Mouse (Mus musculus) limb, embryonic 14.5 days (tissue): ENCODE measurements around the gene Ndufs4. TPM values are rescaled to one million over a fixed set of nuclear protein-coding genes. Genes with fewer than 3 reads are reported as not detected.

Experiments
- ATAC-seq: fragments of 200-750 bp; cut with Nextera tagmentation; 2 replicates; pipeline ENCODE4 v1.8.0; 2017; ENCODE audit warnings: low read depth, moderate number of reproducible peaks, moderate TSS enrichment; ENCODE audit not compliant: low FRiP score
- DNase-seq: peaks from one replicate; pipeline ENCODE4 v3.0.0-alpha.2; 2015; ENCODE audit warnings: low spot score
- H3K27ac ChIP-seq: fragments of 300-500 bp; sonication (generic); replicated peaks from 2 replicates; pipeline ENCODE4 v1.5.1; 2014; ENCODE audit warnings: low read depth, mild to moderate bottlenecking, low read length, moderate library complexity, mixed read lengths
- H3K27me3 ChIP-seq: fragments of 300-500 bp; sonication (generic); 2 replicates; pipeline ENCODE4 v1.6.1; 2014; ENCODE audit warnings: low read length, mixed read lengths; ENCODE audit not compliant: control insufficient read depth, insufficient read depth
- H3K36me3 ChIP-seq: fragments of 300-500 bp; sonication (generic); 2 replicates; pipeline ENCODE4 v1.6.1; 2014; ENCODE audit warnings: mild to moderate bottlenecking, low read length, moderate library complexity, mixed read lengths; ENCODE audit not compliant: control insufficient read depth, insufficient read depth
- H3K4me1 ChIP-seq: fragments of 300-500 bp; sonication (generic); 2 replicates; pipeline ENCODE4 v1.6.1; 2014; ENCODE audit warnings: antibody characterized with exemption, low read length, mixed read lengths; ENCODE audit not compliant: control insufficient read depth, insufficient read depth
- H3K4me2 ChIP-seq: fragments of 300-500 bp; sonication (generic); replicated peaks from 2 replicates; pipeline ENCODE4 v1.6.1; 2014; ENCODE audit warnings: low read depth, mild to moderate bottlenecking, low read length, moderate library complexity; ENCODE audit not compliant: severe bottlenecking
- H3K4me3 ChIP-seq: fragments of 300-500 bp; sonication (generic); replicated peaks from 2 replicates; pipeline ENCODE4 v1.5.1; 2014; ENCODE audit warnings: low read length
- H3K9ac ChIP-seq: fragments of 300-500 bp; sonication (generic); 2 replicates; pipeline ENCODE4 v1.6.1; 2014; ENCODE audit warnings: mild to moderate bottlenecking, low read depth, low read length, moderate library complexity; ENCODE audit not compliant: severe bottlenecking
- H3K9me3 ChIP-seq: fragments of 300-500 bp; sonication (generic); 2 replicates; pipeline ENCODE4 v1.6.1; 2016; ENCODE audit warnings: low read length; ENCODE audit not compliant: control insufficient read depth
- POLR2A ChIP-seq: fragments of 200-500 bp; IDR thresholded peaks from 2 replicates; pipeline ENCODE4 v1.8.0; 2012; ENCODE audit warnings: inconsistent platforms, mild to moderate bottlenecking, moderate library complexity, borderline replicate concordance; ENCODE audit not compliant: insufficient read depth, insufficient read length; ENCODE audit errors: extremely low read depth
- WGBS: fragments of 180-500 bp; shearing (Covaris S2); extraction: QIAGEN DNeasy Blood & Tissue Kit; methylation state at CpG from one replicate; pipeline ENCODE4 v1.1.7; 2014; 5-methylcytosine and 5-hydroxymethylcytosine counted together
- polyA plus RNA-seq, 2 experiments: library from polyadenylated mRNA; depleted of rRNA in 1 of 2; stranded (reverse) in 1 of 2; unstranded in 1 of 2; fragments of >200 nt; fragmentation: Nextera tagmentation in 1 of 2; extraction: Ambion mirVana in 1 of 2; gene quantifications; 2 replicates each; pipeline versions ENCODE4 v1.2.1 to v1.2.3; 2012 to 2014

The Ndufs4 gene
- polyA plus RNA-seq, 2 experiments, result 86.5 to 279 TPM

GRCm38 (mm10) chr13:114394784-114395183, 6.7 kb upstream of the Ndufs4 start:
- no peak overlapping the region for H3K27ac ChIP-seq
- no peaks in the 10 kb centered on the region for H3K4me1 ChIP-seq
- ATAC-seq (no peak), DNase-seq (no peak)
- H3K9me3 ChIP-seq, result no peaks in the 10 kb centered on the region
- H3K4me3 ChIP-seq, result no peak overlapping the region
- TF ChIP-seq POLR2A, result no peak
- H3K36me3 ChIP-seq, result no peaks in the 10 kb centered on the region
- H3K4me2 ChIP-seq, result no peak overlapping the region
- H3K27me3 ChIP-seq, result no peaks in the 10 kb centered on the region
- WGBS, result 85% methylated on average over 2 of the region's 2 CpGs
- no peak overlapping the region for H3K9ac ChIP-seq

DNA sequence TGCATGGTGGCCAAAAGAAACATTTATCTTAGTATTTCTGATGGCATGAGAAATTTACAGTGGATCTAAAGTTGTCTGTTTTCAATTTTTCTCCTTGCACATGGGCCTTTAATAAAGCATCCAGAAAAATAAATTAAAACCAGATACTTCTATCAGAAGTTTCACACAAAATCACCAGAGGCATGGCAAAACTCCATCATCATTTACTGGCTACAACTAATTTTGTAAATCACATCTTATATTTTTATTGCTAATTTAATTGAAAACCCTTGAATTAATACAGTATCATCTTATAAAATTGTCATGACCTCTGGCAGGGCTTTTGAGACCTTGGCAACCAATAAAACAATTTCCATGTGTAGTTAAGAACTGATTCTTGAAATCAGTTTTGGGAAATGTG, 4.4 kb upstream of the Ndufs4 start:
- DNase-seq (peak; percentile 48), ATAC-seq (no peak)
- Histone ChIP-seq H3K4me3 (no peak overlapping the region), H3K27me3 (no peaks in the 10 kb centered on the region), H3K9me3 (no peaks in the 10 kb centered on the region), H3K4me1 (no peaks in the 10 kb centered on the region), H3K9ac (no peak overlapping the region), H3K36me3 (no peaks in the 10 kb centered on the region), H3K4me2 (no peak overlapping the region), H3K27ac (no peak overlapping the region)
- no peak for TF ChIP-seq POLR2A

- Histone ChIP-seq H3K4me3 (peak overlapping the region; percentile 86), H3K4me2 (peak overlapping the region; percentile 65), H3K9ac (peak overlapping the region; percentile 87), H3K36me3 (no peaks in the 10 kb centered on the region), H3K27me3 (no peaks in the 10 kb centered on the region), H3K4me1 (peaks cover 6% of the 10 kb centered on the region), H3K9me3 (no peaks in the 10 kb centered on the region), H3K27ac (peak overlapping the region; percentile 86)
- ATAC-seq (peak; percentile 87), DNase-seq (peak; percentile 94)
- peak; percentile 63; the same call in 1 of the 2 replicates for TF ChIP-seq POLR2A
- WGBS, result under 1% methylated on average over 36 of the region's 37 CpGs
Observed at GRCm38 (mm10) chr13:114387521-114388171, 412 bp downstream of the Ndufs4 start.

- DNase-seq, result no peak
Observed at GRCm38 (mm10) chr13:114387074-114387487, 977 bp downstream of the Ndufs4 start.

GRCm38 (mm10) chr13:114376511-114376910, 11.5 kb downstream of the Ndufs4 start:
- ATAC-seq (no peak), DNase-seq (no peak)
- 94% methylated on average over 4 of the region's 4 CpGs for WGBS
- 0 out of 2 replicates have a peak, but pooled peaks cover 10% of the 10 kb centered on the region for H3K9me3 ChIP-seq
- peaks cover 10% of the 10 kb centered on the region for H3K36me3 ChIP-seq
- no peak overlapping the region for H3K4me2 ChIP-seq
- no peak overlapping the region for H3K4me3 ChIP-seq
- no peaks in the 10 kb centered on the region for H3K4me1 ChIP-seq
- H3K27me3 ChIP-seq, result no peaks in the 10 kb centered on the region
- no peak overlapping the region for H3K9ac ChIP-seq
- no peak overlapping the region for H3K27ac ChIP-seq
- no peak for TF ChIP-seq POLR2A

More at GRCm38 (mm10) chr13:114387074-114387487, 977 bp downstream of the Ndufs4 start:
- WGBS, result 2% methylated on average over 10 of the region's 10 CpGs
- H3K27ac ChIP-seq, result peak overlapping the region; percentile 86; the same call in 1 of the 2 replicates
- TF ChIP-seq POLR2A, result no peak
- H3K27me3 ChIP-seq, result no peaks in the 10 kb centered on the region
- no peaks in the 10 kb centered on the region for H3K9me3 ChIP-seq
- H3K4me2 ChIP-seq, result peak overlapping the region; percentile 65
- peak overlapping the region; percentile 86 for H3K4me3 ChIP-seq
- peaks cover 6% of the 10 kb centered on the region for H3K4me1 ChIP-seq
- H3K36me3 ChIP-seq, result peaks cover 4% of the 10 kb centered on the region; the same call in 1 of the 2 replicates
- H3K9ac ChIP-seq, result peak overlapping the region; percentile 87
- 0 out of 2 replicates have a peak, but pooled peaks have one; percentile 12 for ATAC-seq
